Mouse (Mus musculus) forebrain, embryonic 11.5 days (tissue): ENCODE results near the gene Med1. TPM values are rescaled to one million over a fixed set of nuclear protein-coding genes. Genes with fewer than 3 reads are reported as not detected.
A peak's percentile ranks its signal among the peaks of the same experiment; 100 is the strongest.
"Not testable (repeated sequence)": the region's sequence is repeated elsewhere in the genome, so short reads cannot be mapped to it uniquely, and the experiment has no call there.

ENCODE experiments used
- ATAC-seq: fragments of 200-750 bp; cut with Nextera tagmentation; replicated peaks from 2 replicates; pipeline ENCODE4 v1.8.0; 2017; ENCODE audit warnings: moderate TSS enrichment; ENCODE audit not compliant: low FRiP score
- DNase-seq: peaks from one replicate; pipeline ENCODE4 v3.0.0-alpha.2; 2017; ENCODE audit warnings: low spot score
- H3K27ac ChIP-seq: fragments of 300-500 bp; sonication (generic); 2 replicates; pipeline ENCODE4 v1.5.1; 2014; ENCODE audit warnings: low read depth, low read length
- H3K27me3 ChIP-seq: fragments of 300-500 bp; sonication (generic); 2 replicates; pipeline ENCODE4 v1.6.1; 2014; ENCODE audit warnings: mild to moderate bottlenecking, low read length, mixed read lengths; ENCODE audit not compliant: control insufficient read depth, insufficient read depth
- H3K36me3 ChIP-seq: fragments of 300-500 bp; sonication (generic); 2 replicates; pipeline ENCODE4 v1.6.1; 2014; ENCODE audit warnings: mild to moderate bottlenecking, low read length, moderate library complexity, mixed read lengths; ENCODE audit not compliant: control insufficient read depth, insufficient read depth
- H3K4me1 ChIP-seq: fragments of 300-500 bp; sonication (generic); replicated peaks from 2 replicates; pipeline ENCODE4 v1.6.1; 2014; ENCODE audit warnings: low read length, mixed read lengths; ENCODE audit not compliant: control insufficient read depth, insufficient read depth
- H3K4me2 ChIP-seq: fragments of 300-500 bp; sonication (generic); 2 replicates; pipeline ENCODE4 v1.6.1; 2014; ENCODE audit warnings: low read depth, mild to moderate bottlenecking, low read length, moderate library complexity, mixed read lengths; ENCODE audit not compliant: severe bottlenecking
- H3K4me3 ChIP-seq: fragments of 300-500 bp; sonication (generic); 2 replicates; pipeline ENCODE4 v1.5.1; 2014; ENCODE audit warnings: low read depth, low read length
- H3K9ac ChIP-seq: fragments of 300-500 bp; sonication (generic); 2 replicates; pipeline ENCODE4 v1.6.1; 2014; ENCODE audit warnings: low read length
- H3K9me3 ChIP-seq: fragments of 300-500 bp; sonication (generic); 2 replicates; pipeline ENCODE4 v1.6.1; 2016; ENCODE audit warnings: low read length, mixed read lengths; ENCODE audit not compliant: control insufficient read depth
- WGBS: fragments of 180-500 bp; shearing (Covaris S2); extraction: QIAGEN DNeasy Blood & Tissue Kit; methylation state at CpG from one replicate; pipeline ENCODE4 v1.1.7; 2014; 5-methylcytosine and 5-hydroxymethylcytosine counted together
- polyA plus RNA-seq: library from polyadenylated mRNA; unstranded; fragments of >200 nt; fragmentation: Nextera tagmentation; extraction: Ambion mirVana; gene quantifications from 2 replicates; pipeline ENCODE4 v1.2.1, GENCODE M21; 2014

Med1 gene
- 75.5 and 81.7 TPM in 2 replicates for polyA plus RNA-seq

GRCm38 (mm10) chr11:98192901-98193805 is at the start of gene Med1:
Gene Med1, minus strand, starts transcription at chr11:98193293.
- Histone ChIP-seq H3K27me3 (no peaks in the 10 kb centered on the region), H3K27ac (peak within 1 kb of the TSS; percentile 79), H3K4me2 (peak within 1 kb of the TSS; percentile 79), H3K9ac (peak within 1 kb of the TSS; percentile 92), H3K4me3 (peak within 1 kb of the TSS; percentile 92), H3K36me3 (peaks cover 2% of the 10 kb centered on the region), H3K9me3 (no peaks in the 10 kb centered on the region), H3K4me1 (peaks cover 5% of the 10 kb centered on the region)
- DNase-seq (peak; percentile 95), ATAC-seq (peak; percentile 92)
- under 1% methylated on average over 51 of the region's 53 CpGs for WGBS

DNA sequence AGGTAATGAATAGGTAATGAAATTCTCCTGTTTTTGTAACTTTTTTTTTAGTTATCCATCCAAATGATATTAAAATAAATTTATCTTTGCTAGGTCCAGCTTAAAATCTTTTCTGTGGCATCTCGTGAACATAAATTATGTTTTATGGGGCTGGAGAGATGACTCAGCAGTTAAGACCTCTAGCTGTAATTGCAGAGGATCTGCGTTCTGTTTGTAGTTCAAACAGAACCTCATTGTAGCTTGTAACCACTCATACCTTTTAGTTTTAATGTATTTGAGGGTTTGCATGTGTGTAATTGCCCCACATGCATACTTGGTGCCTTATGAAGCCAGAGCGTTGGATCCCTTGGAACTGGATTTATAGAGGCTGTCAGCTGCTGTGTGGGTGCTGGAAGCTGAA is 45.9 kb upstream of the Med1 start:
- no peak overlapping the region for H3K4me3 ChIP-seq
- H3K9me3 ChIP-seq = no peaks in the 10 kb centered on the region
- H3K27me3 ChIP-seq = no peaks in the 10 kb centered on the region
- no peak overlapping the region for H3K27ac ChIP-seq
- ATAC-seq (no peak), DNase-seq (no peak)
- 93% methylated on average over 3 of the region's 3 CpGs for WGBS
- no peak overlapping the region for H3K9ac ChIP-seq
- peaks cover 2% of the 10 kb centered on the region; the same call in 1 of the 2 replicates for H3K36me3 ChIP-seq
- no peaks in the 10 kb centered on the region for H3K4me1 ChIP-seq
- H3K4me2 ChIP-seq = no peak overlapping the region

DNA sequence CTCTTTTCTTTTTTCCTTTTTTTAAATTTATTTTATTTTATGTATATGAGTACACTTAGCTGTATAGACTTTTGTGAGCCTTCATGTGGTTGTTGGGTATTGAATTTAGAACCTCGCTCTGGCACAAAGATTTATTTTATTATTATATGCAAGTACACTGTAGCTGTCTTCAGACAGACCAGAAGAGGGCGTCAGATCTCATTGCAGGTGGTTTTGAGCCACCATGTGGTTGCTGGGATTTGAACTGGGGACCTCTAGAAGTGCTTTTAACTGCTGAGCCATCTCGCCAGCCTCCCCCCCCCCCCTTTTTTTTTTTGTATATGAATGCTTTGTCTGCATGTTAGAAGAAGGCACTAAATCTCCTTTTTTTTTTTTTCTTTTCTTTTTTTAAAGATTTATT is 45.3 kb upstream of the Med1 start:
- Histone ChIP-seq H3K4me1 (no peaks in the 10 kb centered on the region), H3K9me3 (no peaks in the 10 kb centered on the region), H3K9ac (no peak overlapping the region), H3K4me3 (no peak overlapping the region), H3K36me3 (peaks cover 2% of the 10 kb centered on the region; the same call in 1 of the 2 replicates), H3K27ac (no peak overlapping the region), H3K4me2 (no peak overlapping the region), H3K27me3 (no peaks in the 10 kb centered on the region)
- WGBS = 70% methylated on average over 3 of the region's 3 CpGs
- DNase-seq = no peak
- ATAC-seq = no peak

DNA sequence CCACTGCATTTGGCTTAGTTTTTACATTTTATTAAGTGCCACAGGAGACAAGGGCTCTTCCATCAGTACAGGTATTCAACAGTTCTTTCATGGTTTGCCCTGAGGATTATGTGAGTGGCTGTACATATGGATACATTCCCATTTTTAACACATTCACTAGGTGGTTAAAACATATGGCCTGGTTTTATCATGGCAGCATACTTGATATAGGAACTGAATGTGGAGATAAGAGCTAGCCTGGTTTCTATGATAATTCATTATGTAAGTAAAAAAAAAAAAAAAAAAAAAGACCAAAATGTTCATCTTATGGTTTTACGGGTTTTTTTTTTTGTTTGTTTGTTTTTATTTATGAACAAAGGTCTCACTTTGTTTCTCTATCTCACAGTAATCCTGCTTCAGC is 33.3 kb upstream of the Med1 start:
- peaks cover 9% of the 10 kb centered on the region for H3K36me3 ChIP-seq
- WGBS = 90% methylated on average over 1 of the region's 1 CpGs

DNA sequence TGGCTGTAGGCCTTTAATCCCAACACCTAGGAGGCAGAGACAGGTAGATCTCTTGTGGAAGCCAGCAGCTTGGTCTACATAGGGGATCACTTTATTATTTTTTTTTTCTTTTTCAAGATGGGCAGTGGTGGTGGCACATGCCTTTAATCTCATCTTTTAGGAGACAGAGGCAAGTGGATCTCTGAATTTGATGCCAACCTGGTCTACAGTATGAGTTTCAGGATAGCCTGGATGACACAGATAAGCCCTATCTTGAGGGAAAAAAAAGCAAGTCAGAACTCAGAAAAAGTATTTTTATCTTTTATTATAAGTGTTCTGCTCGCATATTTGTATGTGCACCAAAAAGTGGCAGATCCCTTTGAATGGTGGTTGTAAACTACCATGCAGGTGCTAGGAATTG is 20.2 kb upstream of the Med1 start:
- DNase-seq (no peak), ATAC-seq (no peak)
- Histone ChIP-seq H3K4me2 (no peak overlapping the region), H3K36me3 (peaks cover 12% of the 10 kb centered on the region), H3K9ac (no peak overlapping the region), H3K27ac (no peak overlapping the region), H3K4me1 (no peaks in the 10 kb centered on the region), H3K4me3 (no peak overlapping the region), H3K9me3 (no peaks in the 10 kb centered on the region), H3K27me3 (no peaks in the 10 kb centered on the region)
- 94% methylated on average over 1 of the region's 1 CpGs for WGBS

More for the DNA sequence above, 33.3 kb upstream of the Med1 start:
- DNase-seq = no peak
- Histone ChIP-seq H3K9ac (no peak overlapping the region), H3K27ac (no peak overlapping the region), H3K9me3 (no peaks in the 10 kb centered on the region), H3K4me2 (no peak overlapping the region), H3K27me3 (no peaks in the 10 kb centered on the region), H3K4me1 (no peaks in the 10 kb centered on the region), H3K4me3 (no peak overlapping the region)
- no peak for ATAC-seq

DNA sequence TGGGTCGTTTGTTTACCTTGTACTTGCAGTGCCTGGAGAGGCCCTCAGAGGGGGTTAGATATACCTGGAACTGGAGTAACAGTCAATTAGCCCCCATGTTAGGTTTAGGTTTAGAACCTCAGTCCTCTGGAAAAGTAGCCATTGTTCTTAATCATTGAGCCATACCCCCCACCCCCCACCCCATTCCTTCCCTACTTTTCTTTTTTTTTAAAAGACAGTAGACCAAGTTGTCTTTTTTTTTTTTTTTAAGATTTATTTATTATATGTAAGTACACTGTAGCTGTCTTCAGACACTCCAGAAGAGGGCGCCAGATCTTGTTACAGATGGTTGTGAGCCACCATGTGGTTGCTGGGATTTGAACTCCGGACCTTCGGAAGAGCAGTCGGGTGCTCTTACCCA is 16.6 kb upstream of the Med1 start:
- not testable (repeated sequence) for H3K27ac ChIP-seq, ATAC-seq, H3K9ac ChIP-seq, H3K4me2 ChIP-seq, H3K27me3 ChIP-seq, H3K4me1 ChIP-seq, H3K9me3 ChIP-seq, DNase-seq, H3K4me3 ChIP-seq
- peaks cover 11% of the 10 kb centered on the region for H3K36me3 ChIP-seq
- 89% methylated on average over 4 of the region's 5 CpGs for WGBS

DNA sequence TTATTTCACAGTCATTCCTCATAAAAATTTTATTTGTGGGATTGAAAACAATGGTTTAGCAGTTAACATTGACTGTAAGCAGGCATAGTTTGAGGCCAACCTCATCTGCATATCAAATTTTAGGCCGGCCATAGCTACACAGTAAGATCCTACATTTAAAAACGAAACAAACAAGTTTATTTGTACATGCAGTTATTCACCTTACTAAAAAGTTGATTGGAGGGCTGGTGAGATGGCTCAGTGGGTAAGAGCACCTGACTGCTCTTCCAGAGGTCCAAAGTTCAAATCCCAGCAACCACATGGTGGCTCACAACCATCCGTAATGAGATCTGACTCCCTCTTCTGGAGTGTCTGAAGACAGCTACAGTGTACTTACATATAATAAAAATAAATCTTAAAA is 13.2 kb upstream of the Med1 start:
- H3K4me3 ChIP-seq = peak overlapping the region; percentile 7; the same call in 1 of the 2 replicates
- H3K4me2 ChIP-seq = peak overlapping the region; percentile 8; the same call in 1 of the 2 replicates
- not testable (repeated sequence) for H3K9me3 ChIP-seq, DNase-seq, H3K9ac ChIP-seq, H3K4me1 ChIP-seq, H3K36me3 ChIP-seq, ATAC-seq, H3K27ac ChIP-seq, H3K27me3 ChIP-seq
- WGBS = 82% methylated on average over 3 of the region's 3 CpGs

DNA sequence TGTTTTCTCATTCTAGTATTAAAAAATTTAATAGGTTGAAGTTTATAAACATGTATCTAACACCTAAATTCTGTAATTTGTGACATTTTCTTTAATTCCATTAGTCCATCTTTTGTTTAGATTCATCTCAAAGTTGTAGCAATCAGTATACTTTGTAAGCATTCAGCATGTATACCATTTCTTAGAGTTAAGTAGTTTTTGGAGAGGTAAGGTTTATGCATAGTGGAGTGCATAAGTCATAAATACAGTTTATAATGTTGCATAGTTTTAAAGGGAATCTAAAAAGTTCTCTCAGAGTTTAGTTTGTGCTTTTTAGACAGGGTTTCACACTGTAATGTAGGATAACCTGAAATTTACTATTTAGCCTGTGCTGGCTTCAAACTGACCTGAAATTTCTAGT is 12.4 kb upstream of the Med1 start:
- DNase-seq (no peak), ATAC-seq (no peak)
- Histone ChIP-seq H3K9ac (no peak overlapping the region), H3K27ac (no peak overlapping the region), H3K4me3 (peak overlapping the region; percentile 10; the same call in 1 of the 2 replicates), H3K4me2 (peak overlapping the region; percentile 40; the same call in 1 of the 2 replicates), H3K27me3 (no peaks in the 10 kb centered on the region), H3K36me3 (peaks cover 4% of the 10 kb centered on the region; the same call in 1 of the 2 replicates), H3K4me1 (peaks cover 3% of the 10 kb centered on the region; the same call in 1 of the 2 replicates), H3K9me3 (no peaks in the 10 kb centered on the region)
